Mouse (Mus musculus): Measurements from ENCODE around the gene Art2b.
A peak's percentile ranks its signal among the peaks of the same experiment; 100 is the strongest.
"Not testable (repeated sequence)": the region's sequence is repeated elsewhere in the genome, so short reads cannot be mapped to it uniquely, and the experiment has no call there.

Art2b gene

GRCm38 (mm10) chr7:101557391-101557790, 28.0 kb downstream of the Art2b start:
- DNase-seq, result no peak

DNA sequence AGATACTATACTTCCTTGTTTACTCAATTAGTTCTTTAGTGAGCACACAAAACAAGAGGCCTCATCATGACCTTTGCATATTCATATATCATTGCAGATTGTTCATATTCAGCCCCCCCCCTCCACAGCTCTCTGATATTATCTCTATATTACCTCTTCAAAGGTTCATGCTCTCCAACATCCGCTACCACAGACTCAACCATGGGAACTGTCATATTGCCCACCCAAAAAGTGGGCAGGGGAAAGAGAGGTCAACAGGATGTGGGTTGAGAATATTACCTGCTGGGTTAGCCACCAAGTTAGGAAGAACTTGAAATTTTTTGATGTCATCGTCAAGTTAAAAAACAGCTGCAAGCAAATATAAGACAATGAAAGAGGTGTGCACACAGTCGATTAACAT, 29.9 kb downstream of the Art2b start:
- not testable (repeated sequence) for DNase-seq

GRCm38 (mm10) chr7:101551530-101551929, 33.9 kb downstream of the Art2b start:
- no peak for DNase-seq

DNA sequence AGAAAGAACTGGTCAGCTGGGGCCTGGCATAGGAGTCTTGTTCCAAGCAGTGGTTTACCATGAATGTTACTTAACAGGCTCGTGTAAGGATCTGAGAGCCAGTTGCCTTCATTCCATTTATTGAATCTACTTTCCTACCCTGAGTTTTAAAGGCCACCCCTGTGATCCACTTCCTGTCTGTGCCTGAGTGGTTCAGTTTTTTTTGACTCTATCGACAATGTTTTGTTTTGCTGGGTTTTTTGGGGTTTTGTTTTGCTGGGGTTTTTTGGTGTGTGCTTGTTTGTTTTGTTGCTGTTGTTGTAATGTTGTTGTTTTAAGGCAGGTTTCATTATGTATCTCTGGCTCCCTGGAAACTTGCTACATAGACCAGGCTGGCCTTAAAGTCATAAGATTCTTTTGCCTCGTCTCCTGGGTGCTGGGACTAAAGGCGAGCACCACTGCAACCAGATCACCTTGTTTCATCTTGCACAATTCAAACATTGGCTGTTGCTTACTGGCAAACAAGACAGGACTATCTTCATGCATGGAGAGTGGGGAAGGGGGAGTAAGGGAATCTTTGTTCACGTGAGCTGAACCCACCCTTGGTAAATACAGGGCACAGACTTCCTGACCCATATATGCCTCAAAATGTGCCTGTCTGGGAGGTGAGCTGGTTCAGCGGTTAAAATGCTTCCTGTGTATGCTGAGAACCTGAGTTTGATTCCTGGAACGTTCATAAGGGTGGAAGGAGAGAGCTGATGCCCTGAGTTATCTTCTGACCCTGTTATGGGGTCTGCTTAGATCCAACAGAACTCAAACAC, 34.5 kb downstream of the Art2b start:
- no peak for DNase-seq

GRCm38 (mm10) chr7:101549266-101549665, 36.1 kb downstream of the Art2b start:
- no peak for DNase-seq

DNA sequence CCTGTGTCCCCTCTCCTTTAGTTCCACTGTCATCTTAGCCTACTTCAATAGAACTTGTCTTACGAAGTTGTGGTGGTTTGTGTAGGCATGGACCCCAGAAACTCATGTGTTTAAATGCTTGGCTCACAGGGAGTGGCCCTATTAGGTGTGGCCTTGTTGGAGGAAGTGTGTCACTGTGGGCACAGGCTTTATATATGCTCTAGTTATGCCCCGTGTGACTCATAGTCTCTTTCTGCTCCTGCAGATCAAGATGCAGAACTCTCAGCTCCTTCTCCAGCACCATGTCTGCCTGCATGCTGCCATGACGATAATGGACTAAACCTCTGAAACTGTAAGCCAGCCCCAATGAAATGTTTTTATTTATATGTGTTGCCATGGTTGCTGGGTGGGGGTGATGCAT, 37.7 kb downstream of the Art2b start:
- no peak for DNase-seq

GRCm38 (mm10) chr7:101541734-101542133, 43.7 kb downstream of the Art2b start:
- DNase-seq, result peak in 1 of 2 experiments; percentile 19

- DNase-seq, result peak; percentile 79 to 88
Observed at GRCm38 (mm10) chr7:101541132-101541531, 44.3 kb downstream of the Art2b start.

GRCm38 (mm10) chr7:101540684-101541083, 44.7 kb downstream of the Art2b start:
- no peak for DNase-seq

- DNase-seq, result no peak
Observed at GRCm38 (mm10) chr7:101539774-101540173, 45.6 kb downstream of the Art2b start.

DNA sequence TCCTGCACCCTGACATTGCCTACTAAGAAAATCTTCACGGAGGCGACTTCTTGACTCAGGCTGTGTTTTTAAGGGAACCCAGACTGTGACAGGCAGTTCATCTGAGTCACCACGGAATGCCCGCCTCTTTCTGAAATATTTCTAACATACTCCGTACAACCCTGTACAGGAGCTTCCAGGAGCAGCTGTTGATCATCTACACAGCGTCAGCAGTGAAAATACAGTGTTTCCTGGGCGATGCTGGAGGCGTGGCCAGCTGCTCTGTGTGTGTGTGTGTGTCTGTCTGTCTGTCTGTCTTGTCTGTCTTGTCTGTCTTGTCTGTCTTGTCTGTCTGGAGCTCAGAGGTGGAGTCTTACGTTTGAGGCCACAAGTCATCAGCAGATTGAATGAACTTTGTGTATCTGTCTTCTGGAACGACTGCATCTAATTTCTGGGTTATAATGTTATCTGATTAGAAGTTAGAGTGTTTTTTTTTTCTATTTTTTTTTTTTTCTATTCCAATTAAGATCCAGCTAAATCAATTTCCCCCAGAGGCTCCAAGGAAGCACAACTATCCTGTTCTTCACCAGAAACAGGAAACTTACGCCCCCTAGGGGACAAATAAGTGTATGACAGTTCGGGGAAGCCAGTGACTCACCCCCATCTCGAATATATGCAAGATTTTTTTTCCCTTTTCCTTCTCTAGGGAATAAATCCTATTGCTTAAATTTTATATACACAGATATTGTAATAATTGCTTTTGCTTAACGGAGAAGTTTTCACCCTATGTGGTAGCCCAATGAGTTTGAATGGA, 47.1 kb downstream of the Art2b start:
- DNase-seq, result peak in 1 of 2 experiments; percentile 46

GRCm38 (mm10) chr7:101537541-101537940, 47.9 kb downstream of the Art2b start:
- no peak for DNase-seq

GRCm38 (mm10) chr7:101535517-101535916, 49.9 kb downstream of the Art2b start:
- DNase-seq, result no peak

GRCm38 (mm10) chr7:101535102-101535501, 50.3 kb downstream of the Art2b start:
- no peak for DNase-seq

GRCm38 (mm10) chr7:101534428-101534827, 51.0 kb downstream of the Art2b start:
- DNase-seq, result no peak
